Mouse (Mus musculus) erythroblast, embryonic 14.5 days (primary cell): ENCODE measurements around the gene Pigq.

Experiments
- GATA1 ChIP-seq: IDR thresholded peaks from 2 replicates; pipeline ENCODE4 v1.6.1; 2012; ENCODE audit warnings: low read length, inconsistent platforms, mixed read lengths
- TAL1 ChIP-seq: IDR thresholded peaks from 3 replicates; pipeline ENCODE4 v1.6.1; 2012; ENCODE audit warnings: low read length, inconsistent platforms, mixed read lengths

- no peak for TF ChIP-seq TAL1
- no peak for TF ChIP-seq GATA1
Observed at GRCm38 (mm10) chr17:25951225-25951802, 6.6 kb upstream of the Pigq start.
